Mouse (Mus musculus): ENCODE results near the gene Arid2.

GRCm38 (mm10) chr15:96419920-96420319 lies 132.6 kb downstream of the Arid2 start:
- TF ChIP-seq POLR2A (IDR thresholded peaks at IDR 0.05; ENCODE audit: low read depth, low read length) (no peak), CTCF (conservative IDR thresholded peaks at IDR 0.05 in 1 of 2, IDR thresholded peaks at IDR 0.05 in 1 of 2; ENCODE audit: low read depth in 2 of 2, low read length in 2 of 2) (no peak), MAFK (IDR thresholded peaks at IDR 0.05; ENCODE audit: insufficient replicate concordance, low read length) (no peak), MAX (IDR thresholded peaks at IDR 0.05; ENCODE audit: low read length) (no peak), USF1 (IDR thresholded peaks at IDR 0.05; ENCODE audit: low read depth, low read length) (no peak), GABPA (IDR thresholded peaks at IDR 0.05; ENCODE audit: insufficient replicate concordance, low read depth, low read length) (no peak), TCF12 (IDR thresholded peaks at IDR 0.05; ENCODE audit: low read depth, low read length) (no peak), JUND (conservative IDR thresholded peaks at IDR 0.05; ENCODE audit: low read depth, low read length) (no peak), ZNF384 (IDR thresholded peaks at IDR 0.05; ENCODE audit: low read depth, low read length) (no peak), IRF4 (IDR thresholded peaks at IDR 0.05; ENCODE audit: low read depth, low read length) (no peak), MXI1 (IDR thresholded peaks at IDR 0.05; ENCODE audit: low read depth, low read length) (no peak), HCFC1 (IDR thresholded peaks at IDR 0.05; ENCODE audit: low read depth, low read length) (no peak), ZKSCAN1 (IDR thresholded peaks at IDR 0.05; ENCODE audit: borderline replicate concordance, low read depth, low read length) (no peak)
